Mouse (Mus musculus): Measurements from ENCODE around the gene 4933427I04Rik. TPM values are rescaled to one million over a fixed set of nuclear protein-coding genes. Genes with fewer than 3 reads are reported as not detected.

The 4933427I04Rik gene
- total RNA-seq (2022), result not detected

- no peak for DNase-seq (ENCODE audit: low spot score in 2 of 2)
These were observed at the start of gene 4933427I04Rik for GRCm38 (mm10) chr4:123859379-123859778. 4933427I04Rik (plus strand) TSS chr4:123859679.

GRCm38 (mm10) chr4:123810475-123811295 lies 48.8 kb upstream of the 4933427I04Rik start:
- DNase-seq (ENCODE audit: low spot score in 2 of 2), result no peak

GRCm38 (mm10) chr4:123812525-123812924 lies 47.0 kb upstream of the 4933427I04Rik start:
- no peak for DNase-seq (ENCODE audit: low spot score in 2 of 2)

GRCm38 (mm10) chr4:123814030-123814501 lies 45.4 kb upstream of the 4933427I04Rik start:
- DNase-seq (ENCODE audit: low spot score in 2 of 2), result no peak

GRCm38 (mm10) chr4:123819093-123819610 lies 40.3 kb upstream of the 4933427I04Rik start:
- DNase-seq (ENCODE audit: low spot score in 2 of 2), result peak in 1 of 2 experiments; percentile 9

GRCm38 (mm10) chr4:123842126-123842525 lies 17.4 kb upstream of the 4933427I04Rik start:
- no peak for DNase-seq (ENCODE audit: low spot score in 2 of 2)

GRCm38 (mm10) chr4:123856888-123857287 lies 2.6 kb upstream of the 4933427I04Rik start:
- no peak for DNase-seq (ENCODE audit: low spot score in 2 of 2)

GRCm38 (mm10) chr4:123858090-123858489 lies 1.4 kb upstream of the 4933427I04Rik start:
- no peak for DNase-seq (ENCODE audit: low spot score in 2 of 2)

- DNase-seq (ENCODE audit: low spot score in 2 of 2), result no peak
These were observed 324 bp downstream of the 4933427I04Rik start for GRCm38 (mm10) chr4:123859803-123860202.

GRCm38 (mm10) chr4:123860621-123861020 lies 1.1 kb downstream of the 4933427I04Rik start:
- no peak for DNase-seq (ENCODE audit: low spot score in 2 of 2)

- DNase-seq (ENCODE audit: low spot score in 2 of 2), result no peak
These were observed 34.2 kb downstream of the 4933427I04Rik start for GRCm38 (mm10) chr4:123893726-123894125.

- no peak for DNase-seq (ENCODE audit: low spot score in 2 of 2)
These were observed 34.8 kb downstream of the 4933427I04Rik start for GRCm38 (mm10) chr4:123894295-123894694.

GRCm38 (mm10) chr4:123898696-123899095 lies 39.2 kb downstream of the 4933427I04Rik start:
- DNase-seq (ENCODE audit: low spot score in 2 of 2), result no peak

- no peak for DNase-seq (ENCODE audit: low spot score in 2 of 2)
These were observed 44.0 kb downstream of the 4933427I04Rik start for GRCm38 (mm10) chr4:123903432-123903831.

GRCm38 (mm10) chr4:123904333-123905125 lies 45.0 kb downstream of the 4933427I04Rik start, which contains the start of gene Mycbp:
Mycbp (plus strand) TSS chr4:123904832.
- peak; percentile 96 to 99 for DNase-seq (ENCODE audit: low spot score in 2 of 2)

GRCm38 (mm10) chr4:123905126-123905668 lies 45.7 kb downstream of the 4933427I04Rik start:
- no peak for DNase-seq (ENCODE audit: low spot score in 2 of 2)

- no peak for DNase-seq (ENCODE audit: low spot score in 2 of 2)
These were observed 52.0 kb downstream of the 4933427I04Rik start for GRCm38 (mm10) chr4:123911503-123911902.

GRCm38 (mm10) chr4:123912431-123912830 lies 53.0 kb downstream of the 4933427I04Rik start:
- no peak for DNase-seq (ENCODE audit: low spot score in 2 of 2)

Measured in layer of hippocampus, adult 8-10 months (tissue).